In the genomic region with DNA sequence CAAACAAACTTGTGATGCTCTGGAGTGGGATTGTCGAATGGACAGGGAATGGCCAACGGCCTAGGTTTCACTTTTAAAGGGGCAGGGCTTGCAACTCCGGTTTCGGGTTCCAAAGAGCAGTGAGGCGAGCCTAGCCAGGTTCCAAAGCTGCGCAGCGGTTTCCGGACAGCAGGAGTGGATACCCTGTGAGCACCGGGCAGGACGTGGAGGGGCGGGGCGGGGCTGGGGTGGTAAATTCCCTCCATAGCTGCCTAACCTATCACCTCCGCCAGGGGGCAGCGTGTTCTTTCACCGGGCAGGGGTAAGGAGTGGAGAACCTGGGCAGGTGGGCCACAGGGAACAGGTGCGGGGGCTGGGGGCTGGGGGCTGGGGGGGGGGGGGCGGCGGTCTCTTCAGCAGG, we compare ENCODE assay signal across 8 mouse cellular contexts. TPM values are rescaled to one million over a fixed set of nuclear protein-coding genes. Genes with fewer than 3 reads are reported as not detected.
DNase-seq lines count a peak whose midpoint lies in the region; ATAC-seq lines count a peak whose summit lies in the region.

Fgfrl1 (plus strand) TSS at position 112 of the 400 bp plus-strand sequence.

- peaks cover 11% of the 10 kb centered on the region for H3K4me1 ChIP-seq in embryonic facial prominence, embryonic 14.5 days (ENCODE audit: control insufficient read depth, insufficient read depth, low read length)
- H3K4me1 ChIP-seq in heart, embryonic 12.5 days (replicated peaks) = peaks cover 44% of the 10 kb centered on the region
- peaks cover 47% of the 10 kb centered on the region for H3K4me1 ChIP-seq in kidney, embryonic 15.5 days
- peaks cover 35% of the 10 kb centered on the region for H3K4me1 ChIP-seq in liver, embryonic 16.5 days (ENCODE audit: control insufficient read depth, low read depth, low read length)
- H3K4me1 ChIP-seq in neural tube, embryonic 12.5 days = peaks cover 35% of the 10 kb centered on the region

- peak within 1 kb of the TSS; percentile 79 for H3K4me3 ChIP-seq in embryonic facial prominence, embryonic 14.5 days (ENCODE audit: low read depth, low read length)
- peak within 1 kb of the TSS; percentile 96 for H3K4me3 ChIP-seq in heart, embryonic 12.5 days
- peak within 1 kb of the TSS; percentile 87 for H3K4me3 ChIP-seq in kidney, embryonic 15.5 days (replicated peaks)
- peak within 1 kb of the TSS; percentile 75 for H3K4me3 ChIP-seq in liver, embryonic 16.5 days (ENCODE audit: low read depth, low read length)
- H3K4me3 ChIP-seq in neural tube, embryonic 12.5 days = peak within 1 kb of the TSS; percentile 10; the same call in 1 of the 2 replicates

- H3K9ac ChIP-seq in embryonic facial prominence, embryonic 14.5 days (ENCODE audit: low read depth, low read length) = peak within 1 kb of the TSS; percentile 61
- peak within 1 kb of the TSS; percentile 79 for H3K9ac ChIP-seq in heart, embryonic 12.5 days
- H3K9ac ChIP-seq in kidney, embryonic 15.5 days = 0 out of 2 replicates have a peak within 1 kb of the TSS, but pooled peaks have one; percentile 2
- H3K9ac ChIP-seq in liver, embryonic 16.5 days (ENCODE audit: low read depth, low read length) = peak within 1 kb of the TSS; percentile 54
- 0 out of 2 replicates have a peak within 1 kb of the TSS, but pooled peaks have one; percentile 75 for H3K9ac ChIP-seq in neural tube, embryonic 12.5 days

- under 1% methylated on average over 12 of the region's 18 CpGs for WGBS in embryonic facial prominence, embryonic 14.5 days
- 4% methylated on average over 16 of the region's 18 CpGs for WGBS in heart, embryonic 12.5 days
- WGBS in kidney, embryonic 15.5 days = 2% methylated on average over 16 of the region's 18 CpGs
- WGBS in liver, embryonic 16.5 days (ENCODE audit: insufficient replicate concordance) = 1% methylated on average over 15 of the region's 18 CpGs
- 3% methylated on average over 15 of the region's 18 CpGs for WGBS in neural tube, embryonic 12.5 days

- H3K4me2 ChIP-seq in embryonic facial prominence, embryonic 14.5 days (ENCODE audit: low read depth, low read length) = peak within 1 kb of the TSS; percentile 76
- H3K4me2 ChIP-seq in heart, embryonic 12.5 days = peak within 1 kb of the TSS; percentile 78
- H3K4me2 ChIP-seq in kidney, embryonic 15.5 days = peak within 1 kb of the TSS; percentile 85
- H3K4me2 ChIP-seq in liver, embryonic 16.5 days (ENCODE audit: low read depth, low read length) = peak within 1 kb of the TSS; percentile 82
- peak within 1 kb of the TSS; percentile 96 for H3K4me2 ChIP-seq in neural tube, embryonic 12.5 days (replicated peaks)

- no peak within 1 kb of the TSS for H3K27ac ChIP-seq in embryonic facial prominence, embryonic 14.5 days (replicated peaks; ENCODE audit: low read depth, low read length)
- no peak within 1 kb of the TSS for H3K27ac ChIP-seq in heart, embryonic 12.5 days (ENCODE audit: poor library complexity, severe bottlenecking)
- H3K27ac ChIP-seq in kidney, embryonic 15.5 days = peak within 1 kb of the TSS; percentile 68
- H3K27ac ChIP-seq in liver, embryonic 16.5 days (ENCODE audit: low read length) = no peak within 1 kb of the TSS
- no peak within 1 kb of the TSS for H3K27ac ChIP-seq in neural tube, embryonic 12.5 days

- peak; percentile 9; the same call in 1 of the 2 replicates for ATAC-seq in embryonic facial prominence, embryonic 14.5 days (ENCODE audit: low read depth)
- no peak for ATAC-seq in heart, embryonic 12.5 days (ENCODE audit: insufficient number of reproducible peaks, low FRiP score)
- peak; percentile 50 for ATAC-seq in kidney, embryonic 15.5 days (replicated peaks; ENCODE audit: low FRiP score)
- ATAC-seq in liver, embryonic 16.5 days (ENCODE audit: low read depth) = peak; percentile 10; the same call in 1 of the 2 replicates
- no peak for ATAC-seq in neural tube, embryonic 12.5 days (ENCODE audit: low FRiP score, low read depth)

- no peaks in the 10 kb centered on the region; the same call in 1 of the 2 replicates for H3K27me3 ChIP-seq in embryonic facial prominence, embryonic 14.5 days (replicated peaks; ENCODE audit: control insufficient read depth, insufficient read depth, low read length)
- no peaks in the 10 kb centered on the region for H3K27me3 ChIP-seq in heart, embryonic 12.5 days (replicated peaks)
- H3K27me3 ChIP-seq in kidney, embryonic 15.5 days = no peaks in the 10 kb centered on the region
- H3K27me3 ChIP-seq in liver, embryonic 16.5 days (ENCODE audit: control insufficient read depth, insufficient read depth, low read depth, low read length) = no peaks in the 10 kb centered on the region
- peaks cover 10% of the 10 kb centered on the region for H3K27me3 ChIP-seq in neural tube, embryonic 12.5 days (replicated peaks)

- no peaks in the 10 kb centered on the region for H3K9me3 ChIP-seq in embryonic facial prominence, embryonic 14.5 days (ENCODE audit: control insufficient read depth, low read length)
- no peaks in the 10 kb centered on the region for H3K9me3 ChIP-seq in heart, embryonic 12.5 days (replicated peaks)
- H3K9me3 ChIP-seq in kidney, embryonic 15.5 days (replicated peaks) = no peaks in the 10 kb centered on the region
- no peaks in the 10 kb centered on the region for H3K9me3 ChIP-seq in liver, embryonic 16.5 days (replicated peaks; ENCODE audit: control insufficient read depth, low read length)
- H3K9me3 ChIP-seq in neural tube, embryonic 12.5 days = no peaks in the 10 kb centered on the region

- H3K36me3 ChIP-seq in embryonic facial prominence, embryonic 14.5 days (ENCODE audit: control insufficient read depth, insufficient read depth, low read length) = no peaks in the 10 kb centered on the region
- H3K36me3 ChIP-seq in heart, embryonic 12.5 days = no peaks in the 10 kb centered on the region; the same call in 1 of the 2 replicates
- no peaks in the 10 kb centered on the region for H3K36me3 ChIP-seq in kidney, embryonic 15.5 days
- H3K36me3 ChIP-seq in liver, embryonic 16.5 days (ENCODE audit: control insufficient read depth, insufficient read depth) = no peaks in the 10 kb centered on the region
- no peaks in the 10 kb centered on the region for H3K36me3 ChIP-seq in neural tube, embryonic 12.5 days

- peak; percentile 44 to 61 for DNase-seq in urinary bladder, adult 18-20 months (ENCODE audit: low spot score in 2 of 2)
- DNase-seq in urinary bladder, postnatal 10 days (ENCODE audit: low spot score) = no peak
- peak; percentile 55 for DNase-seq in embryonic facial prominence, embryonic 14.5 days (ENCODE audit: low spot score)
- DNase-seq in urinary bladder, adult 2 months (ENCODE audit: low spot score) = peak; percentile 64

RNA-seq across cellular contexts. Expression of gene Fgfrl1, which starts in this region (rescaled TPM):
- polyA plus RNA-seq in embryonic facial prominence, embryonic 14.5 days (2014; fragmentation: Nextera tagmentation; extraction: Ambion mirVana) = 42.3 and 45.1 TPM in 2 replicates
- polyA plus RNA-seq in heart, embryonic 12.5 days (2016; fragmentation: Nextera tagmentation; extraction: Ambion mirVana) = 39.1 and 40.1 TPM in 2 replicates
- 26.8 and 27.4 TPM in 2 replicates for polyA plus RNA-seq in kidney, embryonic 15.5 days (2015; fragmentation: Nextera tagmentation; extraction: Ambion mirVana)
- 2.3 and 2.9 TPM in 2 replicates for polyA plus RNA-seq in liver, embryonic 16.5 days (2015; fragmentation: Nextera tagmentation; extraction: Ambion mirVana)
- 19.1 and 20.7 TPM in 2 replicates for polyA plus RNA-seq in neural tube, embryonic 12.5 days (2016; fragmentation: Nextera tagmentation; extraction: Ambion mirVana)
- 69.0 and 72.7 TPM in 2 replicates for polyA plus RNA-seq in urinary bladder, adult 2 months (2012; rRNA removed)

Comparison
In these comparisons a context has a peak if more than half of its experiments do, and no peak if none do; other contexts are left out.
1. ATAC-seq: peak in embryonic facial prominence, embryonic 14.5 days (single experiment), kidney, embryonic 15.5 days (single experiment) and liver, embryonic 16.5 days (single experiment); none in heart, embryonic 12.5 days (single experiment) and neural tube, embryonic 12.5 days (single experiment).
2. H3K4me3 ChIP-seq: peak in every context shown above with its lines; median percentile 96 in heart, embryonic 12.5 days; 87 in kidney, embryonic 15.5 days; 79 in embryonic facial prominence, embryonic 14.5 days; 75 in liver, embryonic 16.5 days; 10 in neural tube, embryonic 12.5 days.
3. H3K9ac ChIP-seq: peak in every context shown above with its lines; median percentile 79 in heart, embryonic 12.5 days; 75 in neural tube, embryonic 12.5 days; 61 in embryonic facial prominence, embryonic 14.5 days; 54 in liver, embryonic 16.5 days; 2 in kidney, embryonic 15.5 days.
4. Peak in every context shown above with its lines, with median percentiles within 50 percentile points of each other: H3K4me2 ChIP-seq.